Mouse (Mus musculus) heart, postnatal 0 days (tissue): ENCODE data around the gene Gm37240. TPM values are rescaled to one million over a fixed set of nuclear protein-coding genes. Genes with fewer than 3 reads are reported as not detected.

Experiments used
- ATAC-seq: fragments of 200-750 bp; cut with Nextera tagmentation; 2 replicates; pipeline ENCODE4 v1.8.0; 2017; ENCODE audit warnings: low read depth, moderate number of reproducible peaks, moderate library complexity; ENCODE audit not compliant: insufficient read depth
- DNase-seq: peaks from one replicate; pipeline ENCODE4 v3.0.0-alpha.2; 2016; ENCODE audit warnings: low spot score
- H3K27ac ChIP-seq: fragments of 300-500 bp; sonication (generic); 2 replicates; pipeline ENCODE4 v1.5.1; 2014; ENCODE audit warnings: low read depth, mild to moderate bottlenecking
- H3K27me3 ChIP-seq: fragments of 300-500 bp; sonication (generic); 2 replicates; pipeline ENCODE4 v1.6.1; 2014; ENCODE audit warnings: low read length, mixed read lengths; ENCODE audit not compliant: control insufficient read depth, insufficient read depth
- H3K36me3 ChIP-seq: fragments of 300-500 bp; sonication (generic); replicated peaks from 2 replicates; pipeline ENCODE4 v1.6.1; 2014; ENCODE audit warnings: low read length, mixed read lengths; ENCODE audit not compliant: control insufficient read depth, insufficient read depth
- H3K4me1 ChIP-seq: fragments of 300-500 bp; sonication (generic); 2 replicates; pipeline ENCODE4 v1.6.1; 2014; ENCODE audit warnings: antibody characterized with exemption; ENCODE audit not compliant: control insufficient read depth, insufficient read depth
- H3K4me2 ChIP-seq: fragments of 300-500 bp; sonication (generic); 2 replicates; pipeline ENCODE4 v1.6.1; 2014; ENCODE audit warnings: low read depth, mild to moderate bottlenecking, low read length, moderate library complexity
- H3K4me3 ChIP-seq: fragments of 300-500 bp; sonication (generic); 2 replicates; pipeline ENCODE4 v1.5.1; 2014; ENCODE audit warnings: low read depth, low read length
- H3K9ac ChIP-seq: fragments of 300-500 bp; sonication (generic); replicated peaks from 2 replicates; pipeline ENCODE4 v1.6.1; 2014; ENCODE audit warnings: low read depth, low read length, mixed read lengths
- H3K9me3 ChIP-seq: fragments of 300-500 bp; sonication (generic); replicated peaks from 2 replicates; pipeline ENCODE4 v1.6.1; 2016; ENCODE audit warnings: low read length; ENCODE audit not compliant: control insufficient read depth
- CTCF ChIP-seq: IDR thresholded peaks from 2 replicates; pipeline ENCODE4 v1.5.1; 2016; ENCODE audit warnings: antibody characterized with exemption, control low read depth, low read depth
- EP300 ChIP-seq: IDR thresholded peaks from 2 replicates; pipeline ENCODE4 v1.6.1; 2016; ENCODE audit warnings: antibody characterized with exemption, low read depth
- WGBS: fragments of 180-500 bp; shearing (Covaris S2); extraction: QIAGEN DNeasy Blood & Tissue Kit; methylation state at CpG from one replicate; pipeline ENCODE4 v1.1.7; 2014; 5-methylcytosine and 5-hydroxymethylcytosine counted together
- polyA plus RNA-seq: library from polyadenylated mRNA; unstranded; fragments of >200 nt; fragmentation: Nextera tagmentation; extraction: Ambion mirVana; gene quantifications from 2 replicates; pipeline ENCODE4 v1.2.1, GENCODE M21; 2015
- total RNA-seq: library from RNA; depleted of rRNA; stranded (reverse); fragments of >200 nt; gene quantifications from 2 replicates; pipeline ENCODE4 v1.2.3, GENCODE M21; 2014; ENCODE audit warnings: low replicate concordance

Gene Gm37240
- total and polyA plus RNA-seq, 2 experiments from 2014 or later, result 21.7 to 72.1 TPM

DNA sequence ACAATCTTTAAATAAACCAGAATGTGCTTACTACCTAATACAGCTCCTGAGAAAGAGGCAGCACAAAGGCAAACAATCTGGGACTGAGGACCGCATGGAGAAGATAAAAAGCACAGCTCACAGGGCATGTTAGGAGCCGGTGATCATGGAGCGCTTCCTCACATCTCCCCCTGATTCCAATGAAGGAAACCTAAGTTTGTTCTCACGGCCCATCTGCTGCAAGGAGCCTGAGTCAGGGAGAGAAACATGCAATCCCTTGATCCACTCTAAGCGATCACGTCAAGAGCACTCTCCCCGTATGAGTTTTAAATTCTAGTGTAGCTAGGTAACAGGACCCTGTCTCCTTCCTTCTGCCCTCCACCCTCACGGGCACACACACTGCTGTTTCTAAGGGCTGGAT, 210.2 kb downstream of the Gm37240 start:
- Histone ChIP-seq H3K4me3 (no peak overlapping the region), H3K27ac (no peak overlapping the region), H3K9ac (no peak overlapping the region), H3K9me3 (no peaks in the 10 kb centered on the region), H3K4me2 (no peak overlapping the region), H3K27me3 (no peaks in the 10 kb centered on the region), H3K36me3 (peaks cover 4% of the 10 kb centered on the region; the same call in 1 of the 2 replicates), H3K4me1 (peaks cover 14% of the 10 kb centered on the region)
- ATAC-seq (no peak), DNase-seq (no peak)
- TF ChIP-seq EP300, result no peak
- 64% methylated on average over 8 of the region's 8 CpGs for WGBS

DNA sequence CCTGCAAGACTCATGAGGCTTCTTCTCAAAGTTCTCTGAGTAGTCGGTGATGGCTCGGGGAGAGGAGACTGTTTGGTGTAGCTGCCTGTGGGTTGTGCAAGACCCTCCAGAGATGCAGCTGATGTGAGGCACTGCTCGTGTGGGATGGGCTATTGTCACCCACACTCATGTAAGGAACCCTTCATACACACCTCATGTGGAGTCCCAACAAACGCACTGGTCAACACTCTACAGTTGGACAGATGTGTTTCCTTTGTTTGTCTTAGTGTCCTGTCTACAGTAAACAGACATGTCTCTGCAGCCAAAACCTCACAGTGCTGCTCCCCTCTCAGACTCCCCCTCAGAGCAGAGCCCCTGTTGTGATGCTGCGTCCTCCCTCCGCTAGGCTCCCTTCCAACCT, 217.5 kb downstream of the Gm37240 start:
- DNase-seq (no peak), ATAC-seq (no peak)
- H3K27ac ChIP-seq, result no peak overlapping the region
- H3K4me3 ChIP-seq, result no peak overlapping the region
- no peak overlapping the region for H3K4me2 ChIP-seq
- H3K4me1 ChIP-seq, result peaks cover 12% of the 10 kb centered on the region; the same call in 1 of the 2 replicates
- 79% methylated on average over 6 of the region's 6 CpGs for WGBS
- H3K36me3 ChIP-seq, result peaks cover 6% of the 10 kb centered on the region
- no peaks in the 10 kb centered on the region for H3K27me3 ChIP-seq
- H3K9me3 ChIP-seq, result no peaks in the 10 kb centered on the region
- TF ChIP-seq CTCF (no peak), EP300 (no peak)
- H3K9ac ChIP-seq, result no peak overlapping the region

GRCm38 (mm10) chr3:85667683-85668082, 219.6 kb downstream of the Gm37240 start:
- Histone ChIP-seq H3K9me3 (no peaks in the 10 kb centered on the region), H3K4me1 (peaks cover 12% of the 10 kb centered on the region; the same call in 1 of the 2 replicates), H3K27me3 (no peaks in the 10 kb centered on the region), H3K9ac (no peak overlapping the region), H3K4me3 (no peak overlapping the region), H3K36me3 (peaks cover 6% of the 10 kb centered on the region), H3K4me2 (no peak overlapping the region), H3K27ac (no peak overlapping the region)
- DNase-seq, result no peak
- WGBS, result 88% methylated on average over 6 of the region's 6 CpGs
- TF ChIP-seq CTCF (no peak), EP300 (no peak)
- no peak for ATAC-seq

DNA sequence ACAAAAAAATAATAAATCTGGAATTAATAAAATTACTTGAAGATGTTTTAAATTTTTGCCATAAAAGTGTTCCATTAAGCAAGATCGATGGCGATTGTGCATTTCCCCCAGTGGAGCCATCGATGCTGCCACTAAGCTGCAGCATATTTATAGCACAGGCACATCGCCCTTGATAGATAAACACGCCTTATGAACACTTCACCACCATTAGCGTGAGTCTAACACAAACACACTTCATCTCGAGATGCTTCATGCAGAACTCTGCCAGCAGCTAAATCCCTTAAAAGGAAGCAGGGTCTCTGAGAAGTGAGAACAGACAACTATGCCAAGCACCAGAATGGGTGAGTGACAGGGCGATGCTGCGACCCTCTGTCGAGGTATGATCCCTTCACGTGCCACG, 220.6 kb downstream of the Gm37240 start:
- Histone ChIP-seq H3K27me3 (no peaks in the 10 kb centered on the region), H3K4me1 (peaks cover 12% of the 10 kb centered on the region; the same call in 1 of the 2 replicates), H3K9me3 (no peaks in the 10 kb centered on the region), H3K36me3 (peaks cover 6% of the 10 kb centered on the region), H3K9ac (no peak overlapping the region), H3K4me3 (no peak overlapping the region), H3K4me2 (peak overlapping the region; percentile 10), H3K27ac (peak overlapping the region; percentile 70; the same call in 1 of the 2 replicates)
- ATAC-seq, result peak; percentile 58
- peak; percentile 46 for DNase-seq
- TF ChIP-seq CTCF, result no peak
- TF ChIP-seq EP300, result no peak
- 23% methylated on average over 12 of the region's 12 CpGs for WGBS

- H3K4me1 ChIP-seq, result peaks cover 12% of the 10 kb centered on the region; the same call in 1 of the 2 replicates
- no peaks in the 10 kb centered on the region for H3K27me3 ChIP-seq
- peaks cover 6% of the 10 kb centered on the region for H3K36me3 ChIP-seq
- ATAC-seq (no peak), DNase-seq (no peak)
- no peak overlapping the region for H3K4me3 ChIP-seq
- no peak overlapping the region for H3K9ac ChIP-seq
- TF ChIP-seq EP300 (no peak), CTCF (no peak)
- WGBS, result 41% methylated on average over 3 of the region's 3 CpGs
- H3K27ac ChIP-seq, result peak overlapping the region; percentile 25; the same call in 1 of the 2 replicates
- H3K4me2 ChIP-seq, result no peak overlapping the region
- H3K9me3 ChIP-seq, result no peaks in the 10 kb centered on the region
These were observed 221.2 kb downstream of the Gm37240 start for GRCm38 (mm10) chr3:85666166-85666565.

DNA sequence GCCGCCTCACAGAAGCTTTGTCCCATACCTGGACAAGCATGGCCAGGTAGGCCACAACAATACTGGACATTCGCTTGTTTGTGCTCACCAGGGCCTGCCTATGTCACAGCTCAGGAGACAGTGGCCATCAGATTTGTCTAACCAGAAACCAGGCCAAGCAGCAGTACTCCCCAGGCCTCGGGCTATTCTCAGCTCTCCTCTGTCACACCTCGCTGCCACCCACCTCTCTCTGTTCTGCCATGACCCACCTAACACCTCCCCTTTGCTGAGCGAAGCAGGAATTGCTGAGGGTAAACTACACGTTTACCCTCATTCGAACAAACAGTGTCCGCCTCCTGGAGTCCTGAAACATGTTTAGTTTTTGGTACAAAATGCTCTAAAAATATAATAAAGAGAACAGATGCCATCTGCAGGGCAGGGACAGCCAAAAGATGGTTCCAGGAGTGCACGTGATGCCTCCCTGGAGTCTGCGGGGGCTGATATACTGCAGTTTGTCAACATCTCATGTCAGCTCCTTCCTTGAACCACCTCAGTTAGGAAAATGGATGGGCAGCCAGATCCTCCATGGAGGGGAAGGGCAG, 222.6 kb downstream of the Gm37240 start:
- 77% methylated on average over 10 of the region's 10 CpGs for WGBS
- Histone ChIP-seq H3K9ac (no peak overlapping the region), H3K27ac (no peak overlapping the region), H3K36me3 (peaks cover 6% of the 10 kb centered on the region), H3K4me3 (no peak overlapping the region), H3K27me3 (no peaks in the 10 kb centered on the region), H3K9me3 (no peaks in the 10 kb centered on the region), H3K4me1 (peaks cover 14% of the 10 kb centered on the region; the same call in 1 of the 2 replicates), H3K4me2 (no peak overlapping the region)
- no peak for ATAC-seq
- DNase-seq, result no peak
- no peak for TF ChIP-seq EP300
- no peak for TF ChIP-seq CTCF
